Mouse (Mus musculus) frontal cortex, postnatal 14 days (tissue): ENCODE measurements around the gene Fam136a.
"Not testable (repeated sequence)": the region's sequence is repeated elsewhere in the genome, so short reads cannot be mapped to it uniquely, and the experiment has no call there.

Experiments used
- DNase-seq, 2 experiments: peaks; one replicate each; pipeline ENCODE4 v3.0.0; 2022; ENCODE audit warnings: low spot score in 2 of 2

Fam136a gene

GRCm38 (mm10) chr6:86366853-86367249, 1.4 kb downstream of the Fam136a start:
- DNase-seq = no peak

DNA sequence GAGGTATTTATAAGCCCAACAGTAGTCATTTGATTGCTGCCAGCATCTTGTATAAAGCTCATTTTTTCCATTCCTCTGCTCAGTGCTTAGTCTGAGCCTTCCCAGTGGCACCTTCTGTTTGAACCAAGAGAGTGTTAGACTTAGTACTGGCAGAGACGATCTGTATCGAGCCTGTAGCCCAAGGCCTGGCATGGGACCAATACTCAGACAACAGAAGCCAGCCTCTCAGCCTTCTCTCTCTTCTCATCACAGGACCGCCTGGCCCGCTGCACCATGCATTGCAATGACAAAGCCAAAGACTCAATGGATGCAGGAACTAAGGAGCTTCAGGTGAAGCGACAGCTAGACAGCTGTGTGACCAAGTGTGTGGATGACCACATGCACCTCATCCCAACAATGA, 3.0 kb downstream of the Fam136a start:
- no peak for DNase-seq

- no peak for DNase-seq
Measured at GRCm38 (mm10) chr6:86370093-86370713, 4.8 kb downstream of the Fam136a start.

DNA sequence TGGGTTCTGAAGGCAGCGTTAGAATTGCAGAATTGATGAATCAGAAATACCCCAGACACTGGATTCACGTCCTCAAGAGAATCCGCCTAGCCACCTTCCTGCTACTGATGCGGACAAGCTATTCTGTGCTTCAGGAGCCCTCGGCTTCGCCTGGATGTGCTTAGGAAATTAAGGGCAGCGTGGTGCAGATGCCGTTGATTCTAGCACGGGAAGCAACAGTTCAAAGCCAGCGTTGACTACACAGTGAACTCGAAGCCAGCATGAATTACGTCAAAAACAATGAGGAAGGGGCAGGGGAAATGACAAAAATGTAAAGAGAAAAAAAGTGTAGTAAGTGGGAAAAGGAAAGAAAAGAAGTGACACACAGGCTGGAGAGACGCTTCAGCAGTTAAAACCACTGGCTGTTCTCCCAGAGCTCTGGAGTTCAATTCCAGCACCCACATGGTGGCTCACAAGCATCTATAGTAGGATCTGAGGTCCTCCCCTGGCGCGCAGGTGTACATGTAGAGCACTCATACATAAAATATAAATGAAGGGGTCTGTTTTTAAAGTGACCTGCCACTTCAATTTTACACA, 5.4 kb downstream of the Fam136a start, which contains the start of gene Snrpg:
Gene Snrpg (plus strand): TSS at position 541 of the 576 bp plus-strand sequence.
- no peak for DNase-seq

DNA sequence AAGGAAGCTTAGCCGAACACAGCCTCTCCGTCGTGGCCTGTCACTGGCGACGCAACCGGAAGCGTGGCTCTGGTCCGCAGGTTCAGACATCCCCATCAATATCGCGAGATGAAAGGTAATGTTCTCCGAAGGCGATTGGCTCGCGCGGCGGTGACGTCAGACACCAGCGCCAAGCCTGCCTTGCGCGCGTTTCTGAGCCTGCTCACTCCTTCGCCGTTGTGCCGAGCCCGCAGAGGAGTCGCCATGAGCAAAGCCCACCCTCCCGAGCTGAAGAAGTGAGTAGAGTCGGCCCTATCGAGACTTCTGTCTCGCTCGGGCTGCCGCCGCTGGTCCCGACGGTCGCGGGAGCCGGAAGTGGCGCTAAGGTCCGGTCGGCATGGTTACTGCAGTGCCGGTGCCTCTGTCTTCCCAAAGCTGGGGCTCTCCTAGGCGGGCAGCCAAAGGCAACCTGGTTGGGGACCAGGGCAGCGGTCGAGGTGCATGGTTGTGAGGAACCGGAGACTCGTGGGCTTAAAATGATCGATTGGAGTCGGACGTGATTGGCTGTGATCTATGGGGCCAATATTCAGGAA, 6.0 kb downstream of the Fam136a start:
- peak; percentile 96 to 97 for DNase-seq

DNA sequence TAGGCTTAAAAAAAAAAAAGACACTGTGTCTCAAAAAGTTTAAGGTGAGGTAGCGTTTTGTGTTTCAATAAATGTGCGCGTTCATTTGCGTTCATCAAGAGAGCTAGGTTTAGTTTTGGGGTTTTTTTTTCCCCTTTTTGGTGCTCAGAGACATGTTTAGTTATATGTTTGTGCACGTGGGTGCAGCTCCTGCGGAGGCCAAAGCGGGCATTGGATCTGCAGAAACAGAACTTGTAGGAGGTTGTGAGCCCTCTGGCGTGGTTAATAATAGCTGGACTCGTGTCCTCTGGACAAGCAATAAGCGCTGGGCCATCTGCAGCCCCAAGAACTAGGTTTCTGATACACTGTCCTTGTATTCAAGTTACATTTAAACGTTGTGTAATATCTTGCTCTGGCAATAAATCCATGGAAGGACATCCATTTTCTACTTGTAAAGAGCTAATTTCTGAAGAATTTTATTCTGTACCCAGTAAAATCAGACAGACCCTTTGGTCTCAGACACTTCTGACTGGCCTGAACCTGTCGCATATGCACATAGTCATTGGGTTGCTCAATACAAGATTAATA, 6.6 kb downstream of the Fam136a start:
- DNase-seq = no peak

DNA sequence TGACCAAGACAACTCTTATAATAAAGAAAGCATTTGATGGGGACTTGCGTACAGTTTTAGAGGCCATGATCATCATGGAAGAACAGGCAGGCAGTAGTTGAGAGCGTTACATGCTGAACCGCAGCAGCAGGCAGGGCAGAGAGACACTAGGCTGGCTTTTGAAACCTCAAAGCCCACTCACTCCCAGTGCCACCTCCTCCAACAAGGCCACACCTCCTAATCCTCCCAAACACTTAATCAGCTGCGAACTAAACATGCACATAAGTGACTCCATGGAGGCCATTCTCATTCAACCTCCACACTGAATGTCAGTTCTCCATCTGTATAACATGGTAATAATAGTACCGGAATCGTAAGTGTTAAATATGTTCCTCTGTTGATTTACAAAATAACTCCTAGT, 8.1 kb downstream of the Fam136a start:
- no peak for DNase-seq

DNA sequence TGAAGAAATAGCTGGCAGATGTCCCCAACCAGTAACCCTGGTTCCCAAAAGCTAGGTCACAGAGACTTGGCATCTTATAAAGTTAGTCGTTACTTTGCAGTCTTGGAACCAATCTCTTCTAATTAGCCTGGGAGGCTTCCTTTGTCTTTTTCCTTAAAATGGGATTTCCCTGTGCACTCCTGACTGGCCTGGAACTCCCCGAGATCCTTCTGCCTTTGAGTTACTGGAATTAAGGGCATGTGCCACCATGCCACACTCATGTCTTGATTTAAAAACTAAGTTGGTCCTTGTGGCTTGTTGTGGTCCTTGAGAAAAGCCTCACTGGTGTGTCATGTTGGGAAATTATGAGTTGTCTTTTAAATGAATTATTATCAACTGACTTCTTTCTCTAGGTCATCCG, 12.9 kb downstream of the Fam136a start:
- no peak for DNase-seq

- DNase-seq = not testable (repeated sequence)
Measured at GRCm38 (mm10) chr6:86380112-86380511, 14.7 kb downstream of the Fam136a start.

DNA sequence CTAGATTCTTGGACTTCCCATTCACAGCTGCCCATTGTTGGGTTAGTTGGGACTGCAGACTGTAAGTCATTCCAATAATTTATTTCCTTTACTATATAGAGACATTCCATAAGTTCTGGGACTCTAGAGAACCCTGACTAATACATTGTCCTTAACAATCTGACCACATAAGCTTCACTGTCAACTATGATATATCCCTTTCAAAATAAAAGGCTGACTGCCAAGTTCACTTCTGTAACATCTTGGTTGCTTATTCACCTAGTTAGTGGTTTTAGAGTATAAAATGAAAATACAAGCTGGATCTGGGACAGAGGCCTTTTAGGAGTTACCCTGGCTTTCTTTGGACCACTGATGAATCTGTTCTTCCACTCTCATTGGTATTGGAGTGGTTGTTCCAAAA, 17.1 kb downstream of the Fam136a start:
- DNase-seq = no peak

DNA sequence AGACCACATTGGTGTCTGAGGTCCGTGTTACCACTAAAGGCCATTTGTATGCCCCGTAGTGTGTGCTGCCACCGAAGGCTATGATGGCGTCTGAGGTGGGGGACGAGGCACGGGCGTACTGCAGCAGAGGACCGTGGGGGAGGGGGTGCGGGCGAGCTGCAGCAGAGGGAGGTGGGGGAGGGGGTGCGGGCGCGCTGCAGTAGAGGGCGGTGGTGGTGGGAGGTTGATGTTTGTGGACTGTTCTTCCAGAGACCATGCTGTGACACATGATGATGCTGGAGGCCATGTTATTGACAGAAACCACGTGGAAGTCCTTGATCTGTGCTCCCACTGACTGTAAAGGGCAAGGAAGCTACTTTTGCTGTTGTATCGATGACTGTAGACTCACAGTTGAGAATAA, 17.9 kb downstream of the Fam136a start:
- no peak for DNase-seq

GRCm38 (mm10) chr6:86384692-86385091, 19.2 kb downstream of the Fam136a start:
- DNase-seq = no peak

- no peak for DNase-seq
Measured at GRCm38 (mm10) chr6:86385362-86386104, 20.1 kb downstream of the Fam136a start.

- no peak for DNase-seq
Measured at GRCm38 (mm10) chr6:86387313-86387712, 21.9 kb downstream of the Fam136a start.

- DNase-seq = no peak
Measured at GRCm38 (mm10) chr6:86388461-86388860, 23.0 kb downstream of the Fam136a start.

- no peak for DNase-seq
Measured at GRCm38 (mm10) chr6:86391326-86391725, 25.9 kb downstream of the Fam136a start.

- no peak for DNase-seq
Measured at GRCm38 (mm10) chr6:86393187-86393586, 27.7 kb downstream of the Fam136a start.

DNA sequence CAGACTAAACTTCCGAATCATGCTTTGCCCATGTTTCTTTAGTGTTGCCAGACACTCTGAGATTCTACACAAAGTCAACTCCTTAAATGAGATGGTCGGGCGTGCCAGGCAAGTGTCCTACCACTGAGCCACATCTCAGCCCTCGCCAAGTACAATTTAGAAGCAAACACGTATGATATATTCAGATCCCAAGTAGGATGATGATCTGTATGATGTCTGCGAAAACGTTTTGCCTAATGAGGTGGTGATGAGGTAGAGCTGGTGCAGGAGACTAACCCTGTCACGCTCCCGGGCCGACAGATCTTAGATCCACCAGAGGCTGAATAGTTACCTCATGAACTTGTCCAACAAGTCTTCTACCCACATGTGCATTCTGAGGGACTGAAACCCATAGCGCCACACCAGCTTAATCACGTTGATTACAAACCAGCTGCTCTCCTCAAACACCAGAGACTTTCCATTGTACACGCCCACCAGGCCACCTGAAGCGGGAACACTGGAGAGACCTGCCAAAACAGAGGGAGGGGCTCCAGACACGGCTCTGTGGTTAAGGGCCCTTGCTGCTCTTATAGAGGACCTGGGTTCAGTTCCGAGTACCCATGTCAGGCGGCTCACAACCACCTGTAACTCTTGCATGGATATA, 28.8 kb downstream of the Fam136a start:
- DNase-seq = no peak

DNA sequence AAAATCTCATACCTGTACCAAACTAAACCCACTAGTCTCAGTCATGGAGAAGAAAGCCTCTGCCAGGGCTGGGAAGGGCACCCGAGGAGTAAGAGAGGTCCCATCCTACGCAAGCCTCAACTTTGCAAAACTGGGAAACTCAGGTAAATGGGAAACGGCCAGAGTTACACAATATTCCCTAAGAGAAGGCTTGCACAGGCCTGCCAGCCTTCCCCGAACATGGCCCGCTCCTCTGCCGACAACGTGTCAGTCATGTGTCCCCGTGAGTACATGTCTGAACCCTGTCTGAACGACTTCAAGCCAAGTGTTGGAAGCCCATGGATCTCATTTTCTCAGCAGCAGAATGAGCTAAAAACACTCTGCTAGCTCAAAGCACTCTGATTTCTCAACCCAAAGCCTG, 29.6 kb downstream of the Fam136a start:
- DNase-seq = no peak

DNA sequence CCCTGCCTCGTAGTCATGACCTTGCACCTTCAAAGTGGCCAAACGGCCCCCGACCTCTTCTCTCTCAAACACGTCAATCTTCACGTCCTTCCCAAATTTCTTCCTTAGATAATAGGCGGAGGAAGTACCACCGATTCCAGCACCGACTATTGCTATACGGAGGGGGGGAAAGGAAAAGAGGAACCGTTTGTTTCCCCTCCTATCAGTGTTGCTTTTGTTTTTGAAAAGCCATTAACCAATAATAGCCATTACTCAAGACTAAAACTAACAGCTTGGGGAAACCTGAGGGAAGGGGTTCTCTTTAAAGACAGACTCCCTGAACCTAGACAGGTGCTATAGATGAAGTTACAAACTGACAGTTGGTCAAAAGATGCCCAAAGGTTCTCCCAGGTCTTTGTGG, 30.5 kb downstream of the Fam136a start:
- DNase-seq = no peak

DNA sequence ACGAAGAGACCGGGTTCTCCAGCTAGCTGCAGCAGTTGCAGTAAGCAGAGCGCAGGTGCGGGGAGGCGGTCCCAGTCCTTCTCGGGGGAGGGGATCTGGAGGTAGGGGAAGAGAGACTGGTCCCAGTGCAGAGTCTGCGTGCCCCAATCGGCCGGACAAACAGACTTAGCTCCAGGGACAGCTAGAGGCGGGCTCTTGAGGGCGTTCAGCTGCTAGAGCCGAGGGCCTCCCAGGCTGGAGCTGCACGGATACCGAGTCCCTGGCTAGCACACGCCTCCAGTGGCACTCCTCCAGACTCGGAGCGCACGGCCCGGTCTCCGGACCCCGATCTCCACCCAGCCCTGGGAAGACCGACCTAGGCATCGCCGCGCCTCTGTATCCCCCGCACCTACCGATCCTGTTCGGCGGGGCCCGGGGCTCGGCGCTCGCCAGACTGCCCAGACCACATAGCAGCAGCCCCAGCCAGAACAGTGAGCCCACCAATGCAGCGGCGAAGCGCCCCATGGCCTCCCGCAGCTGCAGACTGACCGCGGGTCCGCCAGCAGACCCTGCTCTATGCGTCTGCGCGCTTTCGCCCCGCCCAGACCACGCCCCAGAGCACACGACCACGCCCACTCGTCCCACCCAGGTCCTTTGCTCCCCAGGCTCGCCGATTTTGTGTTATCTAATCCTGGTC, 31.3 kb downstream of the Fam136a start, which contains the start of gene Pcyox1:
Gene Pcyox1 (minus strand): TSS at position 574 of the 676 bp plus-strand sequence.
- peak; percentile 75 to 84 for DNase-seq
